Mouse (Mus musculus) CH12.LX (cell line): ENCODE measurements around the gene Dennd5a. TPM values are rescaled to one million over a fixed set of nuclear protein-coding genes. Genes with fewer than 3 reads are reported as not detected.

Experiments used
- DNase-seq: peaks from one replicate; pipeline ENCODE4 v3.0.0-alpha.2; 2013; ENCODE audit errors: extremely low read depth
- H3K27ac ChIP-seq: 2 replicates; pipeline ENCODE4 v1.5.1; 2012; ENCODE audit warnings: low read depth, mild to moderate bottlenecking, control low read depth, moderate library complexity; ENCODE audit not compliant: insufficient read depth
- H3K27me3 ChIP-seq: replicated peaks from 2 replicates; pipeline ENCODE3; 2012; ENCODE audit warnings: inconsistent platforms
- H3K36me3 ChIP-seq, 2 experiments: replicated peaks in 1 of 2; 2 replicates each; pipeline versions ENCODE3 to v1.6.1; 2012; ENCODE audit warnings: inconsistent platforms in 1 of 2, low read length in 1 of 2, mild to moderate bottlenecking in 1 of 2, mixed read lengths in 1 of 2, moderate library complexity in 1 of 2; ENCODE audit not compliant: control insufficient read depth in 1 of 2, insufficient read depth in 1 of 2
- H3K4me1 ChIP-seq, 2 experiments: 2 replicates each; pipeline ENCODE4 v1.6.1; 2012; ENCODE audit warnings: inconsistent platforms in 1 of 2, moderate library complexity in 1 of 2; ENCODE audit not compliant: insufficient read depth in 2 of 2, control insufficient read depth in 1 of 2
- H3K4me2 ChIP-seq: 2 replicates; pipeline ENCODE4 v1.6.1; 2012; ENCODE audit warnings: low read depth, mild to moderate bottlenecking, control low read depth; ENCODE audit not compliant: poor library complexity, insufficient read depth, severe bottlenecking
- H3K4me3 ChIP-seq, 3 experiments: fragments of 150-350 bp in 1 of 3; sonication (generic) in 1 of 3; replicated peaks in 1 of 3; 2 replicates each; pipeline versions ENCODE3 to v1.5.1; 2011 to 2012; ENCODE audit warnings: low read depth in 2 of 3, low read length in 2 of 3, mild to moderate bottlenecking in 2 of 3, moderate library complexity in 2 of 3, control low read depth in 1 of 3, improper control_type of control experiment in 1 of 3, inconsistent platforms in 1 of 3, mixed read lengths in 1 of 3; ENCODE audit not compliant: poor library complexity in 1 of 3
- H3K79me2 ChIP-seq: replicated peaks from 2 replicates; pipeline ENCODE4 v1.6.1; 2012; ENCODE audit warnings: mild to moderate bottlenecking, moderate library complexity; ENCODE audit not compliant: control insufficient read depth, poor library complexity, insufficient read depth, severe bottlenecking; ENCODE audit errors: extremely low read depth
- H3K9ac ChIP-seq: 2 replicates; pipeline ENCODE4 v1.6.1; 2012; ENCODE audit warnings: low read depth, mild to moderate bottlenecking, control low read depth, moderate library complexity; ENCODE audit not compliant: insufficient read depth
- H3K9me3 ChIP-seq: replicated peaks from 2 replicates; pipeline ENCODE3; 2012; ENCODE audit warnings: low read length, inconsistent platforms, mixed read lengths
- CHD1 ChIP-seq: IDR thresholded peaks from 2 replicates; pipeline ENCODE4 v1.6.1; 2012; ENCODE audit warnings: low read depth, low read length, improper control_type of control experiment, inconsistent platforms
- CHD2 ChIP-seq: IDR thresholded peaks from 2 replicates; pipeline ENCODE4 v1.6.1; 2011; ENCODE audit warnings: low read length, improper control_type of control experiment
- CTCF ChIP-seq, 2 experiments: IDR thresholded peaks in 1 of 2; conservative IDR thresholded peaks in 1 of 2; 2 replicates each; pipeline ENCODE4 v1.5.1; 2011 to 2012; ENCODE audit warnings: low read depth in 2 of 2, low read length in 2 of 2, improper control_type of control experiment in 1 of 2, inconsistent platforms in 1 of 2, mild to moderate bottlenecking in 1 of 2, moderate library complexity in 1 of 2
- E2F4 ChIP-seq: IDR thresholded peaks from 2 replicates; pipeline ENCODE4 v1.6.1; 2011; ENCODE audit warnings: low read depth, low read length, improper control_type of control experiment; ENCODE audit not compliant: insufficient replicate concordance
- ETS1 ChIP-seq: conservative IDR thresholded peaks from 2 replicates; pipeline ENCODE4 v1.6.1; 2012; ENCODE audit warnings: low read depth, mild to moderate bottlenecking, inconsistent platforms, low read length, improper control_type of control experiment, moderate library complexity
- HCFC1 ChIP-seq: IDR thresholded peaks from 2 replicates; pipeline ENCODE4 v1.6.1; 2012; ENCODE audit warnings: low read depth, mild to moderate bottlenecking, inconsistent platforms, low read length, improper control_type of control experiment
- IRF4 ChIP-seq: IDR thresholded peaks from 2 replicates; pipeline ENCODE4 v1.6.1; 2014; ENCODE audit warnings: low read depth, mild to moderate bottlenecking, inconsistent platforms, low read length, improper control_type of control experiment
- JUN ChIP-seq: IDR thresholded peaks from 2 replicates; pipeline ENCODE4 v1.6.1; 2011; ENCODE audit warnings: low read depth, mild to moderate bottlenecking, low read length, improper control_type of control experiment, moderate library complexity; ENCODE audit not compliant: insufficient read depth
- JUND ChIP-seq: conservative IDR thresholded peaks from 2 replicates; pipeline ENCODE4 v1.6.1; 2011; ENCODE audit warnings: low read depth, low read length, improper control_type of control experiment
- KAT2A ChIP-seq: IDR thresholded peaks from 2 replicates; pipeline ENCODE4 v1.6.1; 2012; ENCODE audit warnings: low read length, improper control_type of control experiment, inconsistent platforms; ENCODE audit not compliant: insufficient replicate concordance
- MAFK ChIP-seq: IDR thresholded peaks from 2 replicates; pipeline ENCODE4 v1.6.1; 2011; ENCODE audit warnings: low read length, improper control_type of control experiment; ENCODE audit not compliant: insufficient replicate concordance
- MAX ChIP-seq: IDR thresholded peaks from 2 replicates; pipeline ENCODE4 v1.6.1; 2011; ENCODE audit warnings: low read length, improper control_type of control experiment
- MEF2A ChIP-seq: IDR thresholded peaks from 2 replicates; pipeline ENCODE4 v1.6.1; 2014; ENCODE audit warnings: low read depth, mild to moderate bottlenecking, inconsistent platforms, low read length, improper control_type of control experiment, borderline replicate concordance
- NRF1 ChIP-seq: IDR thresholded peaks from 2 replicates; pipeline ENCODE4 v1.6.1; 2014; ENCODE audit warnings: low read depth, mild to moderate bottlenecking, inconsistent platforms, low read length, improper control_type of control experiment, moderate library complexity
- PAX5 ChIP-seq: IDR thresholded peaks from 2 replicates; pipeline ENCODE4 v1.6.1; 2012; ENCODE audit warnings: low read length, inconsistent platforms, mixed read lengths
- POLR2A ChIP-seq: IDR thresholded peaks from 2 replicates; pipeline ENCODE4 v1.6.1; 2011; ENCODE audit warnings: low read depth, mild to moderate bottlenecking, improper control_type of control experiment, low read length
- RAD21 ChIP-seq: IDR thresholded peaks from 2 replicates; pipeline ENCODE4 v1.6.1; 2011; ENCODE audit warnings: low read depth, mild to moderate bottlenecking, low read length, improper control_type of control experiment, moderate library complexity
- RCOR1 ChIP-seq: conservative IDR thresholded peaks from 2 replicates; pipeline ENCODE4 v1.6.1; 2012; ENCODE audit warnings: low read depth, mild to moderate bottlenecking, inconsistent platforms, low read length, improper control_type of control experiment
- SIN3A ChIP-seq: IDR thresholded peaks from 2 replicates; pipeline ENCODE4 v1.6.1; 2012; ENCODE audit warnings: low read length, improper control_type of control experiment, inconsistent platforms
- SMC3 ChIP-seq: IDR thresholded peaks from 2 replicates; pipeline ENCODE4 v1.6.1; 2011; ENCODE audit warnings: low read depth, low read length, improper control_type of control experiment
- TBP ChIP-seq: conservative IDR thresholded peaks from 2 replicates; pipeline ENCODE4 v1.6.1; 2011; ENCODE audit warnings: low read depth, low read length, improper control_type of control experiment
- TCF12 ChIP-seq: IDR thresholded peaks from 2 replicates; pipeline ENCODE4 v1.6.1; 2014; ENCODE audit warnings: low read depth, mild to moderate bottlenecking, inconsistent platforms, low read length, improper control_type of control experiment
- ZNF384 ChIP-seq: IDR thresholded peaks from 2 replicates; pipeline ENCODE4 v1.6.1; 2012; ENCODE audit warnings: low read depth, low read length, improper control_type of control experiment, inconsistent platforms
- dilution Hi-C: fragments of 300-500 bp; cut with MboI; formaldehyde crosslinking; loops from 2 replicates; pipeline ENCODE4 v1.14.3; 2020; ENCODE audit warnings: low sequenced_read_pairs; ENCODE audit not compliant: extremely low pct_unique_long_range_greater_than_20kb, extremely low pct_ligation_motif_present
- in situ Hi-C: fragments of 300-500 bp; cut with MboI; formaldehyde crosslinking; loops from 3 replicates; pipeline ENCODE4 v1.14.3; 2019; ENCODE audit warnings: low sequenced_read_pairs, low pct_ligation_motif_present, low pct_unique_long_range_greater_than_20kb, mixed read lengths
- polyA plus RNA-seq: library from polyadenylated mRNA; unstranded; fragments of >175 nt; gene quantifications from 2 replicates; pipeline ENCODE4 v1.2.1, GENCODE M21; 2012; ENCODE audit warnings: low read depth; ENCODE audit not compliant: insufficient read length
- total RNA-seq, 2 experiments: library from RNA; depleted of rRNA; stranded (reverse); fragments of 300-350 nt in 1 of 2; fragments of >200 nt in 1 of 2; gene quantifications; 2 replicates each; pipeline ENCODE4 v1.2.3; 2012 to 2014

Gene Dennd5a
- total and polyA plus RNA-seq, 3 experiments, result 20.7 to 29.5 (median 24.6) TPM

DNA sequence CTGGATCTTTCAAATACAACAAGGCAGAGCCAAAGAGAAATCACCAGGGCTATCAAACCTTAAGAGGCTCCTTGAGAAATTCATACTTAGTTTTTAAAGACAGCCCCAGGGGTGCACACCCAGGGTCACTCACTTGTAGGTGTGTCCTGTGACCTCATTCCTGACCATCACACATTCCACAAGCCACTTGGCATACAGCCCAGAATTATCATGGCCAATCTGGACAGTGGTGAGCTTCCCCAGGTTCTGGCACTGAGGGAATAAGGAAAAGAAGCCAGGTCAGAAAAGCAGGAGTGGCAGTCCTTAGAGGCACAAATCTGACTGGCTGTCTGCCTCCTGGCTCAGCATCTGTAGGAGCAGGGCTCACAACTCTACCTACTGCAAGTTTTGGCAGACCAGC is 61.4 kb downstream of the Dennd5a start:
- no peaks in the 10 kb centered on the region for H3K79me2 ChIP-seq
- H3K36me3 ChIP-seq, result peaks cover 41 to 95% of the 10 kb centered on the region in 2 experiments
- H3K27me3 ChIP-seq, result no peaks in the 10 kb centered on the region
- DNase-seq, result no peak
- H3K27ac ChIP-seq, result no peak overlapping the region
- no peaks in the 10 kb centered on the region for H3K9me3 ChIP-seq
- no peak overlapping the region for H3K4me2 ChIP-seq
- dilution Hi-C loops, result no loop called here
- TF ChIP-seq CTCF (conservative IDR thresholded peaks at IDR 0.05 in 1 of 2, IDR thresholded peaks at IDR 0.05 in 1 of 2; ENCODE audit: low read depth in 2 of 2, low read length in 2 of 2) (no peak), POLR2A (no peak), TBP (no peak), CHD2 (no peak), MEF2A (no peak), NRF1 (no peak), HCFC1 (no peak), IRF4 (no peak), JUND (no peak), TCF12 (no peak), SMC3 (no peak), MAX (no peak), KAT2A (no peak)
- H3K9ac ChIP-seq, result no peak overlapping the region
- in situ Hi-C loops, result no loop called here
- H3K4me1 ChIP-seq, result no peaks in the 10 kb centered on the region; a peak in 1 of 4 replicates
- H3K4me3 ChIP-seq, result no peak overlapping the region

GRCm38 (mm10) chr7:109892530-109892929 is 67.7 kb downstream of the Dennd5a start:
- peak; percentile 70 for DNase-seq
- Histone ChIP-seq H3K4me2 (no peak overlapping the region), H3K9me3 (no peaks in the 10 kb centered on the region), H3K36me3 (peaks cover 18 to 52% of the 10 kb centered on the region in 2 experiments), H3K79me2 (no peaks in the 10 kb centered on the region), H3K27ac (no peak overlapping the region), H3K4me1 (no peaks in the 10 kb centered on the region), H3K4me3 (no peak overlapping the region), H3K9ac (no peak overlapping the region), H3K27me3 (no peaks in the 10 kb centered on the region)
- in situ Hi-C loops, result no loop called here
- no peak for TF ChIP-seq MAFK
- no peak for TF ChIP-seq NRF1
- no peak for TF ChIP-seq CHD1
- TF ChIP-seq SMC3, result peak; percentile 82
- TF ChIP-seq RCOR1, result no peak
- TF ChIP-seq E2F4, result no peak
- TF ChIP-seq PAX5, result no peak
- TF ChIP-seq CTCF (conservative IDR thresholded peaks at IDR 0.05 in 1 of 2, IDR thresholded peaks at IDR 0.05 in 1 of 2; ENCODE audit: low read depth in 2 of 2, low read length in 2 of 2), result peak; percentile 48 to 89
- TF ChIP-seq JUN, result no peak
- no peak for TF ChIP-seq ZNF384
- peak; percentile 84 for TF ChIP-seq RAD21
- no peak for TF ChIP-seq SIN3A
- no peak for TF ChIP-seq ETS1
- dilution Hi-C loops, result no loop called here
